Mouse (Mus musculus): ENCODE measurements around the gene Tdrd9. TPM values are rescaled to one million over a fixed set of nuclear protein-coding genes. Genes with fewer than 3 reads are reported as not detected.

Gene Tdrd9
- polyA plus RNA-seq, 1 experiment from 2014 or later, result 0.18 TPM

DNA sequence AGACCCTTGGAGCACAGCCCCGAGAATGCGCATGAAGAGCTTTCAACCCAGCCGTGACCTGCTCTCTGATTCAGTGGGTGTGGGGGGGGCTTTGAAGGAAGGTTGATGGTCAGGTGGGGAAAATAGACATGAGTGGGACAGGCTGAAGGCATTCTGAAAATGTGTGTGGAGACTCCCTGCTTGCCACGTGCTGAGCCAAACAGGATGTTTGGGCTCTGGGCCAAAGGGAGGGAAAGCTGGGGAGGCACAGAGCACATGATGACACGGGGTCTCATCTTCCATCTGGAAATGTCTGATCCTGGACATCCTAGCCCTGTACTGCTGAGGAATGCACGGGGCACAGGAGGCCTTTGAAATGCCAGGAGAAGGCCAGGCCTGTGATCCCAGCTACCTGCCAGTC, 115.4 kb downstream of the Tdrd9 start:
- peak; percentile 56 for DNase-seq
- Histone ChIP-seq H3K27me3 (ENCODE audit: insufficient read depth, low read length) (no peaks in the 10 kb centered on the region), H3K9me3 (ENCODE audit: low read depth, low read length) (no peaks in the 10 kb centered on the region), H3K9ac (no peak overlapping the region), H3K36me3 (ENCODE audit: insufficient read depth) (no peaks in the 10 kb centered on the region), H3K4me2 (no peak overlapping the region), H3K4me3 (ENCODE audit: low read depth, low read length) (no peak overlapping the region), H3K4me1 (ENCODE audit: insufficient read depth) (no peaks in the 10 kb centered on the region), H3K27ac (ENCODE audit: low read depth) (no peak overlapping the region)
- WGBS, result 38% methylated on average over 6 of the region's 6 CpGs
- peak; percentile 45; the same call in 1 of the 2 replicates for ATAC-seq (ENCODE audit: insufficient read depth)
- TF ChIP-seq CTCF (IDR thresholded peaks at IDR 0.05; ENCODE audit: low read depth), result no peak

- no peak for TF ChIP-seq CTCF (IDR thresholded peaks at IDR 0.05; ENCODE audit: low read depth)
- H3K27me3 ChIP-seq (ENCODE audit: insufficient read depth, low read length), result no peaks in the 10 kb centered on the region
- no peaks in the 10 kb centered on the region for H3K36me3 ChIP-seq (ENCODE audit: insufficient read depth)
- no peaks in the 10 kb centered on the region for H3K9me3 ChIP-seq (ENCODE audit: low read depth, low read length)
- no peak overlapping the region for H3K4me2 ChIP-seq
- 22% methylated on average over 12 of the region's 12 CpGs for WGBS
- ATAC-seq (ENCODE audit: insufficient read depth), result no peak
- no peak overlapping the region for H3K9ac ChIP-seq
- H3K27ac ChIP-seq (ENCODE audit: low read depth), result no peak overlapping the region
- H3K4me1 ChIP-seq (ENCODE audit: insufficient read depth), result no peaks in the 10 kb centered on the region
- no peak for DNase-seq
- H3K4me3 ChIP-seq (ENCODE audit: low read depth, low read length), result no peak overlapping the region
Measured at GRCm38 (mm10) chr12:112088609-112089324, 117.4 kb downstream of the Tdrd9 start.

- H3K27ac ChIP-seq (ENCODE audit: low read depth), result no peak overlapping the region
- ATAC-seq (ENCODE audit: insufficient read depth) (peak; percentile 10; the same call in 1 of the 2 replicates), DNase-seq (peak; percentile 89)
- H3K36me3 ChIP-seq (ENCODE audit: insufficient read depth), result no peaks in the 10 kb centered on the region
- peak; percentile 90 for TF ChIP-seq CTCF (IDR thresholded peaks at IDR 0.05; ENCODE audit: low read depth)
- no peaks in the 10 kb centered on the region for H3K27me3 ChIP-seq (ENCODE audit: insufficient read depth, low read length)
- WGBS, result 7% methylated on average over 12 of the region's 12 CpGs
- no peak overlapping the region for H3K9ac ChIP-seq
- H3K4me3 ChIP-seq (ENCODE audit: low read depth, low read length), result no peak overlapping the region
- no peaks in the 10 kb centered on the region for H3K4me1 ChIP-seq (ENCODE audit: insufficient read depth)
- H3K4me2 ChIP-seq, result peak overlapping the region; percentile 23; the same call in 1 of the 2 replicates
- no peaks in the 10 kb centered on the region for H3K9me3 ChIP-seq (ENCODE audit: low read depth, low read length)
Measured at GRCm38 (mm10) chr12:112091054-112091453, 119.7 kb downstream of the Tdrd9 start.

DNA sequence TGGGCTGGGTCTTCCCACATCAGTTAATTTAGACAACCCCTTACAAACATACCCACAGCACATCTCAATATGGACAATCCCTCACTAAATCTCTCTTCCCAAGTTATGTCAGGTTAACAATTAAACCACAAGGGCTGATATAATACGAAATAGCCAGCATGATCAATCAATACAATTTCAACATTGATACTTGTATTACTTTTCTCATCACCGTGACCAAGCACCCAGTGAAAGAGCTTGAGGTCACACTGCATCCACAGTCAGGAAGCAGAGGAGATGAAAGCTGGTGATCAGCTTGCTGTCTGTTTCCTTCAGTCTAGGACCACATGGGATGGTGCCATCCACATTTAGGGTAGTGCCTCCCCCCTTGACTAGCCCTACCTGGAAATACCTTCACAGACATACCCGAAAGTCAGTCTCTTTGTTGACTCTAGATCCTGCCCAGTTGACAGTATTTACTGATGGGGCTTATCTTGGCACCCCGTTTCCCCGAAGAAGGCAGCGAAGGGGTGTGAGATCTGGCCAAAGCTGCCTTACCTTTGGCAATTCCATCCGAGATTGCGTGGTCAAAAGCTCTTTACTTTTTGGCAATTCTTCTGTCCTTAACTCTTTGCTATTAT, 123.0 kb downstream of the Tdrd9 start:
- Histone ChIP-seq H3K36me3 (ENCODE audit: insufficient read depth) (no peaks in the 10 kb centered on the region), H3K4me3 (ENCODE audit: low read depth, low read length) (no peak overlapping the region), H3K27me3 (ENCODE audit: insufficient read depth, low read length) (no peaks in the 10 kb centered on the region), H3K27ac (ENCODE audit: low read depth) (no peak overlapping the region), H3K4me2 (no peak overlapping the region), H3K9ac (no peak overlapping the region), H3K4me1 (ENCODE audit: insufficient read depth) (peaks cover 3% of the 10 kb centered on the region; the same call in 1 of the 2 replicates), H3K9me3 (ENCODE audit: low read depth, low read length) (no peaks in the 10 kb centered on the region)
- WGBS, result 56% methylated on average over 8 of the region's 8 CpGs
- DNase-seq (no peak), ATAC-seq (ENCODE audit: insufficient read depth) (no peak)
- TF ChIP-seq CTCF (IDR thresholded peaks at IDR 0.05; ENCODE audit: low read depth), result no peak

DNA sequence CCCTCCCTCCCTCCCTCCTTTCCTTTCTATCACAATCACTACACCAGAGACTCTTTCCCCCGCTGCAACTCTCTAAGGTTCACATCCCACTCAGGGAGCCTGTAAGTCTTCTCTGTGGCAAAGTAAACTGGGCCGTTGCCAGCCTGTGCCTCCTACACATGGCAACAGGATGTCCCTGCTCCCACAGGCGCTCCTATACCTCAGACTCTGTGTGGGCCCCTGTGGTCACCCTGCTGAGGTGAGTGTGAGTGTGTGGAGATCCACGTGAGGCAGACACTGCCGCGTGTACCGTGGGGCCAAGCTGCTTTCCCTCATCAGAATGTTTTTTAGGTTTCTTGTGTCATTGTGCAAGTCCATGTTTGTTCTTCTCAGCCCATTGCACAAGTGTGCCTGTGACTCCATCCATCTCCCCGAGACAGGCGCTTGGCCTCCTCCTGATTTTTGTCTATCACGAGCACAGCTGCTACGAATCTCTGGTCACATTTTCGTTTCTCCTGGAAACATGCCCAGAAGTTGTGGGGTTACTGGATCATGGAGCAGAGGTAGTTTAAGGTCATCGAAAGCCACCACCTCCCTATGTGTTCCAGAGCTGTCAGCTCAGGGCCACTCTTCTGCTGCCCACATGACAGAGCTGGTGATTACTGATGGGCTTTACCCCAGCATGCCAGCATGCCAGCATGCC, 124.8 kb downstream of the Tdrd9 start:
- 25% methylated on average over 13 of the region's 13 CpGs for WGBS
- DNase-seq, result peak; percentile 97
- H3K4me2 ChIP-seq, result peak overlapping the region; percentile 15; the same call in 1 of the 2 replicates

DNA sequence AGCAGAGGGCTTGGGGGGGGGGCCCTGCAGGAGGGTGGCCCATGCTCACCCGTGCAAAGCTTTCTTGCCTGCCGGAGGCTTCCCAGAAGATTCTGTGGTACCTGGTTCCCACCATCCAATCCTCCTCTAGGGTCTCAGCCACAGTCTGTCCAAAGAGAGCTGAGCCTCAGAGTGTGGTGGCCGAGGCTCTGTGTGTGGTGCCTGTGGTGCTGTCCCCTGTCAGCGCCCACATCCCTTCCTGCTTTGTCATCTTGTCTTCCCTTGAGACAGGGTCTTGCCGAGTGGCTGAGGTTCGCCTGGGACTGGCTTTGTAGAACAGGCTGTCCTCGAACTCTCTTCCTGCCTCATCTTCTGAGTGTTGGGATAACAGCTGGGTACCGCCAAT, 125.4 kb downstream of the Tdrd9 start:
- no peaks in the 10 kb centered on the region for H3K36me3 ChIP-seq (ENCODE audit: insufficient read depth)
- ATAC-seq (ENCODE audit: insufficient read depth) (peak; percentile 73), DNase-seq (peak; percentile 53)
- no peak overlapping the region for H3K4me3 ChIP-seq (ENCODE audit: low read depth, low read length)
- H3K4me1 ChIP-seq (ENCODE audit: insufficient read depth), result peaks cover 3% of the 10 kb centered on the region; the same call in 1 of the 2 replicates
- H3K4me2 ChIP-seq, result 0 out of 2 replicates have a peak overlapping the region, but pooled peaks have one; percentile 15
- H3K9me3 ChIP-seq (ENCODE audit: low read depth, low read length), result no peaks in the 10 kb centered on the region
- no peaks in the 10 kb centered on the region for H3K27me3 ChIP-seq (ENCODE audit: insufficient read depth, low read length)
- H3K9ac ChIP-seq, result no peak overlapping the region
- no peak for TF ChIP-seq CTCF (IDR thresholded peaks at IDR 0.05; ENCODE audit: low read depth)
- H3K27ac ChIP-seq (ENCODE audit: low read depth), result 0 out of 2 replicates have a peak overlapping the region, but pooled peaks have one; percentile 46
- WGBS, result 42% methylated on average over 8 of the region's 8 CpGs

More for the DNA sequence above, 124.8 kb downstream of the Tdrd9 start:
- Histone ChIP-seq H3K27me3 (ENCODE audit: insufficient read depth, low read length) (no peaks in the 10 kb centered on the region), H3K9me3 (ENCODE audit: low read depth, low read length) (no peaks in the 10 kb centered on the region), H3K9ac (no peak overlapping the region), H3K27ac (ENCODE audit: low read depth) (peak overlapping the region; percentile 71), H3K36me3 (ENCODE audit: insufficient read depth) (no peaks in the 10 kb centered on the region), H3K4me3 (ENCODE audit: low read depth, low read length) (no peak overlapping the region), H3K4me1 (ENCODE audit: insufficient read depth) (peaks cover 3% of the 10 kb centered on the region; the same call in 1 of the 2 replicates)
- peak; percentile 93 for ATAC-seq (ENCODE audit: insufficient read depth)
- peak; percentile 22; the same call in 1 of the 2 replicates for TF ChIP-seq CTCF (IDR thresholded peaks at IDR 0.05; ENCODE audit: low read depth)

GRCm38 (mm10) chr12:112100106-112100505, 128.7 kb downstream of the Tdrd9 start:
- no peak for ATAC-seq (ENCODE audit: insufficient read depth)
- H3K4me3 ChIP-seq (ENCODE audit: low read depth, low read length), result no peak overlapping the region
- 61% methylated on average over 4 of the region's 4 CpGs for WGBS
- H3K9me3 ChIP-seq (ENCODE audit: low read depth, low read length), result no peaks in the 10 kb centered on the region
- no peak for DNase-seq
- peaks cover 3% of the 10 kb centered on the region; the same call in 1 of the 2 replicates for H3K4me1 ChIP-seq (ENCODE audit: insufficient read depth)
- no peak for TF ChIP-seq CTCF (IDR thresholded peaks at IDR 0.05; ENCODE audit: low read depth)
- no peaks in the 10 kb centered on the region for H3K27me3 ChIP-seq (ENCODE audit: insufficient read depth, low read length)
- no peak overlapping the region for H3K4me2 ChIP-seq
- no peak overlapping the region for H3K9ac ChIP-seq
- no peak overlapping the region for H3K27ac ChIP-seq (ENCODE audit: low read depth)
- no peaks in the 10 kb centered on the region for H3K36me3 ChIP-seq (ENCODE audit: insufficient read depth)
